Mouse (Mus musculus) CH12.LX (cell line): ENCODE measurements at regions not wholly inside any gene's neighbourhood (a gene's known extent, or its start where the extent isn't known, plus 50 kb on each side); places are given as distances from the start of the nearest gene placed in this dataset.

Experiments used
- DNase-seq: peaks from one replicate; pipeline ENCODE4 v3.0.0-alpha.2; 2013; ENCODE audit errors: extremely low read depth
- H3K27ac ChIP-seq: 2 replicates; pipeline ENCODE4 v1.5.1; 2012; ENCODE audit warnings: low read depth, mild to moderate bottlenecking, control low read depth, moderate library complexity; ENCODE audit not compliant: insufficient read depth
- H3K27me3 ChIP-seq: replicated peaks from 2 replicates; pipeline ENCODE3; 2012; ENCODE audit warnings: inconsistent platforms
- H3K36me3 ChIP-seq, 2 experiments: replicated peaks in 1 of 2; 2 replicates each; pipeline versions ENCODE3 to v1.6.1; 2012; ENCODE audit warnings: inconsistent platforms in 1 of 2, low read length in 1 of 2, mild to moderate bottlenecking in 1 of 2, mixed read lengths in 1 of 2, moderate library complexity in 1 of 2; ENCODE audit not compliant: control insufficient read depth in 1 of 2, insufficient read depth in 1 of 2
- H3K4me1 ChIP-seq, 2 experiments: 2 replicates each; pipeline ENCODE4 v1.6.1; 2012; ENCODE audit warnings: inconsistent platforms in 1 of 2, moderate library complexity in 1 of 2; ENCODE audit not compliant: insufficient read depth in 2 of 2, control insufficient read depth in 1 of 2
- H3K4me2 ChIP-seq: 2 replicates; pipeline ENCODE4 v1.6.1; 2012; ENCODE audit warnings: low read depth, mild to moderate bottlenecking, control low read depth; ENCODE audit not compliant: poor library complexity, insufficient read depth, severe bottlenecking
- H3K4me3 ChIP-seq, 3 experiments: fragments of 150-350 bp in 1 of 3; sonication (generic) in 1 of 3; replicated peaks in 1 of 3; 2 replicates each; pipeline versions ENCODE3 to v1.5.1; 2011 to 2012; ENCODE audit warnings: low read depth in 2 of 3, low read length in 2 of 3, mild to moderate bottlenecking in 2 of 3, moderate library complexity in 2 of 3, control low read depth in 1 of 3, improper control_type of control experiment in 1 of 3, inconsistent platforms in 1 of 3, mixed read lengths in 1 of 3; ENCODE audit not compliant: poor library complexity in 1 of 3
- H3K79me2 ChIP-seq: replicated peaks from 2 replicates; pipeline ENCODE4 v1.6.1; 2012; ENCODE audit warnings: mild to moderate bottlenecking, moderate library complexity; ENCODE audit not compliant: control insufficient read depth, poor library complexity, insufficient read depth, severe bottlenecking; ENCODE audit errors: extremely low read depth
- H3K9ac ChIP-seq: 2 replicates; pipeline ENCODE4 v1.6.1; 2012; ENCODE audit warnings: low read depth, mild to moderate bottlenecking, control low read depth, moderate library complexity; ENCODE audit not compliant: insufficient read depth
- H3K9me3 ChIP-seq: replicated peaks from 2 replicates; pipeline ENCODE3; 2012; ENCODE audit warnings: low read length, inconsistent platforms, mixed read lengths
- CHD1 ChIP-seq: IDR thresholded peaks from 2 replicates; pipeline ENCODE4 v1.6.1; 2012; ENCODE audit warnings: low read depth, low read length, improper control_type of control experiment, inconsistent platforms
- CTCF ChIP-seq, 2 experiments: IDR thresholded peaks in 1 of 2; conservative IDR thresholded peaks in 1 of 2; 2 replicates each; pipeline ENCODE4 v1.5.1; 2011 to 2012; ENCODE audit warnings: low read depth in 2 of 2, low read length in 2 of 2, improper control_type of control experiment in 1 of 2, inconsistent platforms in 1 of 2, mild to moderate bottlenecking in 1 of 2, moderate library complexity in 1 of 2
- E2F4 ChIP-seq: IDR thresholded peaks from 2 replicates; pipeline ENCODE4 v1.6.1; 2011; ENCODE audit warnings: low read depth, low read length, improper control_type of control experiment; ENCODE audit not compliant: insufficient replicate concordance
- ELF1 ChIP-seq: IDR thresholded peaks from 2 replicates; pipeline ENCODE4 v1.6.1; 2014; ENCODE audit warnings: low read depth, mild to moderate bottlenecking, inconsistent platforms, low read length, improper control_type of control experiment
- EP300 ChIP-seq: IDR thresholded peaks from 2 replicates; pipeline ENCODE4 v1.6.1; 2011; ENCODE audit warnings: low read length, improper control_type of control experiment
- ETS1 ChIP-seq: conservative IDR thresholded peaks from 2 replicates; pipeline ENCODE4 v1.6.1; 2012; ENCODE audit warnings: low read depth, mild to moderate bottlenecking, inconsistent platforms, low read length, improper control_type of control experiment, moderate library complexity
- GABPA ChIP-seq: IDR thresholded peaks from 2 replicates; pipeline ENCODE4 v1.6.1; 2012; ENCODE audit warnings: low read depth, low read length, improper control_type of control experiment, inconsistent platforms; ENCODE audit not compliant: insufficient replicate concordance
- HCFC1 ChIP-seq: IDR thresholded peaks from 2 replicates; pipeline ENCODE4 v1.6.1; 2012; ENCODE audit warnings: low read depth, mild to moderate bottlenecking, inconsistent platforms, low read length, improper control_type of control experiment
- MAFK ChIP-seq: IDR thresholded peaks from 2 replicates; pipeline ENCODE4 v1.6.1; 2011; ENCODE audit warnings: low read length, improper control_type of control experiment; ENCODE audit not compliant: insufficient replicate concordance
- MXI1 ChIP-seq: IDR thresholded peaks from 2 replicates; pipeline ENCODE4 v1.6.1; 2011; ENCODE audit warnings: mild to moderate bottlenecking, low read depth, low read length, improper control_type of control experiment
- NELFE ChIP-seq: IDR thresholded peaks from 2 replicates; pipeline ENCODE4 v1.6.1; 2011; ENCODE audit warnings: low read depth, low read length, improper control_type of control experiment
- NRF1 ChIP-seq: IDR thresholded peaks from 2 replicates; pipeline ENCODE4 v1.6.1; 2014; ENCODE audit warnings: low read depth, mild to moderate bottlenecking, inconsistent platforms, low read length, improper control_type of control experiment, moderate library complexity
- PAX5 ChIP-seq: IDR thresholded peaks from 2 replicates; pipeline ENCODE4 v1.6.1; 2012; ENCODE audit warnings: low read length, inconsistent platforms, mixed read lengths
- POLR2AphosphoS2 ChIP-seq: IDR thresholded peaks from 2 replicates; pipeline ENCODE4 v1.6.1; 2011; ENCODE audit warnings: low read depth, low read length, improper control_type of control experiment
- RAD21 ChIP-seq: IDR thresholded peaks from 2 replicates; pipeline ENCODE4 v1.6.1; 2011; ENCODE audit warnings: low read depth, mild to moderate bottlenecking, low read length, improper control_type of control experiment, moderate library complexity
- RCOR1 ChIP-seq: conservative IDR thresholded peaks from 2 replicates; pipeline ENCODE4 v1.6.1; 2012; ENCODE audit warnings: low read depth, mild to moderate bottlenecking, inconsistent platforms, low read length, improper control_type of control experiment
- SIN3A ChIP-seq: IDR thresholded peaks from 2 replicates; pipeline ENCODE4 v1.6.1; 2012; ENCODE audit warnings: low read length, improper control_type of control experiment, inconsistent platforms
- SMC3 ChIP-seq: IDR thresholded peaks from 2 replicates; pipeline ENCODE4 v1.6.1; 2011; ENCODE audit warnings: low read depth, low read length, improper control_type of control experiment
- UBTF ChIP-seq: IDR thresholded peaks from 2 replicates; pipeline ENCODE4 v1.6.1; 2012; ENCODE audit warnings: low read depth, mild to moderate bottlenecking, inconsistent platforms, low read length, improper control_type of control experiment, moderate library complexity
- dilution Hi-C: fragments of 300-500 bp; cut with MboI; formaldehyde crosslinking; loops from 2 replicates; pipeline ENCODE4 v1.14.3; 2020; ENCODE audit warnings: low sequenced_read_pairs; ENCODE audit not compliant: extremely low pct_unique_long_range_greater_than_20kb, extremely low pct_ligation_motif_present
- in situ Hi-C: fragments of 300-500 bp; cut with MboI; formaldehyde crosslinking; loops from 3 replicates; pipeline ENCODE4 v1.14.3; 2019; ENCODE audit warnings: low sequenced_read_pairs, low pct_ligation_motif_present, low pct_unique_long_range_greater_than_20kb, mixed read lengths

DNA sequence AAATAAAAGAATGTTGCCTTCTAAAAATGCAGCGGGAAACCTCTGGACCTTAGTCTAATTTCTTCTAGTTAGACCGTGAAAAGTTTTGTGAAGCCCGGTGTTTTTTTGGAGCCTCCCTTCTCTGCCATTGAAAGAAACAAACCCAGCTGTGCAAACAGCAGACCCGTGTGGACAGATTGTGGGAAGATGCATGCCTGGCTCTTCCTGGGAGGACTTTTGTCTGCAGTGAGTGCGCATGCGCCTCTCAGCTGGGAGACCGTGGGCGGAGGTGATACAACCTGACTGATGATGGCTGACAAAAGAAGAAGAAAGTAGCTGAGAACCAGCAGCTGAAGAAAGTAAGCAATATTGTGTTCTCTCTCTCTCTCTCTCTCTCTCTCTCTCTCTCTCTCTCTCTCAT is 55.4 kb downstream of the Hoxa1 start:
- Histone ChIP-seq H3K79me2 (no peaks in the 10 kb centered on the region), H3K4me3 (no peak overlapping the region), H3K9me3 (peaks cover 2% of the 10 kb centered on the region), H3K27ac (no peak overlapping the region), H3K4me2 (no peak overlapping the region), H3K4me1 (0 out of 4 replicates have a peak, but pooled peaks cover 0 to 1% of the 10 kb centered on the region in 2 experiments), H3K27me3 (no peaks in the 10 kb centered on the region), H3K36me3 (no peaks in the 10 kb centered on the region), H3K9ac (no peak overlapping the region)
- DNase-seq = no peak
- in situ Hi-C loops = no loop called here
- TF ChIP-seq ELF1 (no peak), HCFC1 (no peak), POLR2AphosphoS2 (no peak), CTCF (conservative IDR thresholded peaks at IDR 0.05 in 1 of 2, IDR thresholded peaks at IDR 0.05 in 1 of 2; ENCODE audit: low read depth in 2 of 2, low read length in 2 of 2) (no peak), UBTF (no peak), MXI1 (no peak), EP300 (no peak), E2F4 (no peak)
- dilution Hi-C loops = no loop called here

DNA sequence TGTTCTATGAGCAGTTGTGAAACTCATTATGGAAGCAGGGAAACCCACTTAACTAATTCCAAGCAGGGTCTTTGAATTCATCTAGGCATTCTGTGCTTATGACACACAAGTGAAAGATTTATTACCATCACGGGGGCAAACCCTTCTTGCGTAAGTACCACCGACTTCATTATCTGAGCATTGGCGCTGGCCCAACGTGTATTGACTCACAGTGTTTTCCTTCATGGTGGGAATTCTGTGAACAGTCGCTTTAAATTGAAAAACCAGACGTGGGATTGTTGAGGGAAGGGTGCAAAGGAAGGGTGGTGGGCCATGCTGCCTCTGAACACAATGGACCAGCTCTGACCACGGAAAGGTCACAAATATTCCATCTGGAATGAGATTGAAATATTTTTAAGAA is 55.9 kb downstream of the Hoxa1 start:
- no peaks in the 10 kb centered on the region for H3K9me3 ChIP-seq
- no peaks in the 10 kb centered on the region for H3K36me3 ChIP-seq
- in situ Hi-C loops = no loop called here
- no peak for DNase-seq
- H3K4me3 ChIP-seq = no peak overlapping the region
- H3K4me2 ChIP-seq = no peak overlapping the region
- TF ChIP-seq SIN3A (no peak), ETS1 (no peak), RAD21 (no peak), RCOR1 (no peak), GABPA (no peak), MAFK (no peak)
- TF ChIP-seq, all 38 proteins: peak for 0
- Histone ChIP-seq H3K79me2 (no peaks in the 10 kb centered on the region), H3K27ac (no peak overlapping the region), H3K4me1 (0 out of 4 replicates have a peak, but pooled peaks cover 0 to 3% of the 10 kb centered on the region in 2 experiments), H3K27me3 (no peaks in the 10 kb centered on the region), H3K9ac (no peak overlapping the region)
- dilution Hi-C loops = no loop called here

DNA sequence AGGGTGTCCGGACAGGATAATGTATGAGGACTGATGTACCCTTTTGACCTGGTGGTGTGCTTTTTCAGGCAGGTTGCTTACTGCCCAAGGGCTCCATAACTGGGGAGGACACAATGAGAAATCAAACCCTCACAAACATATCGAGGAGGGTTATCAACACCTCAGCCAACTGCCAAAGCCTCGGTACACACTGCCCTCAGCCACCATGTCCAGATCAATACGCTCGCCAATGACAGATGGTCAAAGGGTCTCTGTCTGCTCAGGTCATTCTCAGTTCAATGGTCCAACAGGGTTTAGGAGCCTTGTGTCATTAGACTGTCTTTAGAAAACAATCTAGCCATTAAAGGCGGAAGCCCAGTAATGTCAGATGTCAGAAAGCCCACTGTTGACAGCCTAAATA is 56.9 kb downstream of the Hoxa1 start:
- dilution Hi-C loops (no loop called here), in situ Hi-C loops (no loop called here)

More for the DNA sequence above, 56.9 kb downstream of the Hoxa1 start:
- Histone ChIP-seq H3K4me1 (0 out of 4 replicates have a peak, but pooled peaks cover 0 to 3% of the 10 kb centered on the region in 2 experiments), H3K4me2 (no peak overlapping the region), H3K79me2 (no peaks in the 10 kb centered on the region), H3K27ac (no peak overlapping the region), H3K36me3 (no peaks in the 10 kb centered on the region), H3K27me3 (no peaks in the 10 kb centered on the region), H3K9ac (no peak overlapping the region), H3K9me3 (no peaks in the 10 kb centered on the region), H3K4me3 (no peak overlapping the region)
- no peak for TF ChIP-seq SMC3
- TF ChIP-seq PAX5 = no peak
- TF ChIP-seq MXI1 = no peak
- TF ChIP-seq NRF1 = no peak
- no peak for TF ChIP-seq CHD1
- TF ChIP-seq EP300 = no peak
- no peak for TF ChIP-seq NELFE
- no peak for DNase-seq
